Mouse (Mus musculus) C2C12 (cell line): Measurements from ENCODE around the gene Olfr2. TPM values are rescaled to one million over a fixed set of nuclear protein-coding genes. Genes with fewer than 3 reads are reported as not detected.
"Not testable (repeated sequence)": the region's sequence is repeated elsewhere in the genome, so short reads cannot be mapped to it uniquely, and the experiment has no call there.

ENCODE experiments used
- H3K27me3 ChIP-seq: one replicate; pipeline ENCODE4 v1.6.1; 2011; ENCODE audit not compliant: control insufficient read depth, insufficient read depth, insufficient read length
- H3K36me3 ChIP-seq: one replicate; pipeline ENCODE4 v1.6.1; 2011; ENCODE audit not compliant: control insufficient read depth, insufficient read depth
- H3K4me3 ChIP-seq: one replicate; pipeline ENCODE4 v1.5.1; 2011; ENCODE audit warnings: mild to moderate bottlenecking, control low read depth; ENCODE audit not compliant: poor library complexity, insufficient read depth, severe bottlenecking
- H3K79me2 ChIP-seq: one replicate; pipeline ENCODE4 v1.6.1; 2011; ENCODE audit not compliant: control insufficient read depth, insufficient read depth
- H3K79me3 ChIP-seq: one replicate; pipeline ENCODE4 v1.6.1; 2011; ENCODE audit warnings: low read depth, control low read depth
- H3ac ChIP-seq: one replicate; pipeline ENCODE3; 2011; ENCODE audit warnings: low read depth; ENCODE audit not compliant: control insufficient read depth, insufficient read length
- CEBPB ChIP-seq: IDR thresholded peaks from one replicate; pipeline ENCODE4 v1.6.1; 2011; ENCODE audit warnings: low read depth, mild to moderate bottlenecking, control low read depth, moderate library complexity
- CTCF ChIP-seq: IDR thresholded peaks from one replicate; pipeline ENCODE4 v1.5.1; 2011; ENCODE audit not compliant: control insufficient read depth, insufficient read depth, insufficient read length
- FOSL1 ChIP-seq: IDR thresholded peaks from one replicate; pipeline ENCODE4 v1.8.0; 2011; ENCODE audit warnings: mild to moderate bottlenecking, low read length; ENCODE audit not compliant: poor library complexity, insufficient read depth, severe bottlenecking
- MAX ChIP-seq: IDR thresholded peaks from one replicate; pipeline ENCODE4 v1.6.1; 2011; ENCODE audit warnings: mild to moderate bottlenecking, control low read depth
- MYOD1 ChIP-seq: IDR thresholded peaks from one replicate; pipeline ENCODE4 v1.6.1; 2011; ENCODE audit warnings: low read depth; ENCODE audit not compliant: control insufficient read depth, insufficient read length
- MYOG ChIP-seq: IDR thresholded peaks from one replicate; pipeline ENCODE4 v1.6.1; 2011; ENCODE audit not compliant: control insufficient read depth, insufficient read length; ENCODE audit errors: extremely low read depth
- USF1 ChIP-seq: IDR thresholded peaks from one replicate; pipeline ENCODE4 v1.6.1; 2011; ENCODE audit warnings: low read depth, mild to moderate bottlenecking, control low read depth, moderate library complexity
- polyA plus RNA-seq: library from polyadenylated mRNA; unstranded; fragments of >200 nt; fragmentation: generic; extraction: Trizol; gene quantifications from one replicate; pipeline ENCODE4 v1.2.1, GENCODE M21; 2012; ENCODE audit warnings: missing spikeins

The Olfr2 gene
- polyA plus RNA-seq, 1 experiment, result not detected

DNA sequence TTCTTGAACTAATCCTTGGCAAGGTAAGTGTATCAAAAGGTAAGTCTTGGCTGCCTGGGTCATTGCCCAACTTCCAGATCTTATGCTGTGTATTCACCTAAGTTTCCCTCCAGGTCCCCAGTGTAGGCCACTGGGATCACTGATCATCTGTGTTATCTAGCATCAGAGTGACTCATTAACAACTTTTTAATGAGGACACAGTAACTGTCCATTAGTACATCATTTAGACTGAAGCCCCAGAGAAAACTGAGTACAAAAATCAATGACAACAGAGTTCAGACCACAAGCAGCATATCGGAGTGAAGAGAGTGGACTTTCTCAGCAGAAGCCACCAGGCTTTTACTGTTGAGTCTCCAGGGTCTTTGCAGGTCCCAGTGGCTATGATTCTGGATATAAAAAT is 25.0 kb upstream of the Olfr2 start, which contains the start of gene Olfr713:
TSS of gene Olfr713 (plus strand) at position 301 of the 400 bp plus-strand sequence.
- no peak within 1 kb of the TSS for H3K4me3 ChIP-seq
- no peaks in the 10 kb centered on the region for H3K36me3 ChIP-seq

DNA sequence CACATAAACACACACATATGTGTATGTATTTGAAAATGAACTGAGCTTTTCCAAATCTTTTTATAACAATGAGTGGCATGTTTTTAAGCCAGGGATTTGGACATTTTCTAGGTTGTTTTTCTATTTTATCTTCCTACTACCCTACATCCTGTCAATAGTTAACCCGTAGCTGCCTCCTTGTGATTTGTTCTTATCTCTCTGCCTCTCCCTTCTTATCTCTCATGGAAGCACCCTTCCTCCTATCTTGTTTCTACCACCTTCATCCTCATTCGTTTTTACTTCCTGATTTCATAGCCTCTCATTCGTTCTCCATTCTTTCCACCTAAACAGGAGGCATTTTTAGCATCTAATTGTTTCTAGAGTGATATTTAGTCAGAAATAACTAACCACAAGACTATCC is 1.7 kb downstream of the Olfr2 start:
- Histone ChIP-seq H3K27me3 (no peaks in the 10 kb centered on the region), H3K79me3 (no peaks in the 10 kb centered on the region), H3K36me3 (no peaks in the 10 kb centered on the region), H3ac (no peak overlapping the region), H3K4me3 (no peak overlapping the region), H3K79me2 (no peaks in the 10 kb centered on the region)
- TF ChIP-seq MAX (no peak), FOSL1 (no peak), MYOG (no peak), CTCF (no peak), CEBPB (no peak), MYOD1 (no peak), USF1 (no peak)

More for the DNA sequence above, 25.0 kb upstream of the Olfr2 start, which contains the start of gene Olfr713:
- Histone ChIP-seq H3K79me2 (no peaks in the 10 kb centered on the region), H3ac (no peak within 1 kb of the TSS), H3K27me3 (no peaks in the 10 kb centered on the region), H3K79me3 (no peaks in the 10 kb centered on the region)
- no peak for TF ChIP-seq USF1
- TF ChIP-seq FOSL1, result no peak
- no peak for TF ChIP-seq MAX
- no peak for TF ChIP-seq MYOG
- no peak for TF ChIP-seq MYOD1
- no peak for TF ChIP-seq CEBPB
- TF ChIP-seq CTCF, result no peak

DNA sequence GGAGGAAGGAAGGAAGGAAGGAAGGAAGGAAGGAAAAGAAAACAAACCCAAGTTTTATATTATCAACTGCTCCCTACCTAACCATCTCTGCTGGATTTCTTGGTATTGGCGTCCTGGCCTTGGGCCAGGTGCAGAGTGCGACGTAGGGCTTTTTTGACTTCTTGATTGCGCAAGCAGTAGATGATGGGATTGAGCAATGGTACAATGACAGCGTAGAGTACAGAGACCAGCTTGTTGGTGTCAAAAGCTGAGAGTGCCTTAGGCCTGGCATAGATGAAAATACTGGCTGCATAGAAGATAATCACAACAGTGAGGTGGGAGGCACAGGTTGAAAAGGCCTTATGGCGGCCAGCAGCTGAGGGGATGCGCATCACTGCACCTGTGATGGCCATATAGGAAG is 5.1 kb downstream of the Olfr2 start:
- Histone ChIP-seq H3K79me2 (no peaks in the 10 kb centered on the region), H3K79me3 (no peaks in the 10 kb centered on the region), H3K27me3 (no peaks in the 10 kb centered on the region), H3K36me3 (no peaks in the 10 kb centered on the region), H3K4me3 (no peak overlapping the region), H3ac (no peak overlapping the region)
- TF ChIP-seq CTCF (no peak), MYOG (no peak), USF1 (no peak), CEBPB (no peak), MAX (no peak), MYOD1 (no peak), FOSL1 (no peak)

GRCm38 (mm10) chr7:106985236-106985635 is 20.6 kb downstream of the Olfr2 start:
- no peaks in the 10 kb centered on the region for H3K36me3 ChIP-seq
- H3ac ChIP-seq, result no peak overlapping the region
- no peaks in the 10 kb centered on the region for H3K79me2 ChIP-seq
- H3K79me3 ChIP-seq, result no peaks in the 10 kb centered on the region
- no peaks in the 10 kb centered on the region for H3K27me3 ChIP-seq
- TF ChIP-seq CEBPB, result no peak
- TF ChIP-seq FOSL1, result no peak
- TF ChIP-seq MYOD1, result no peak
- TF ChIP-seq CTCF, result no peak
- no peak for TF ChIP-seq USF1
- TF ChIP-seq MYOG, result no peak
- TF ChIP-seq MAX, result no peak
- H3K4me3 ChIP-seq, result no peak overlapping the region

DNA sequence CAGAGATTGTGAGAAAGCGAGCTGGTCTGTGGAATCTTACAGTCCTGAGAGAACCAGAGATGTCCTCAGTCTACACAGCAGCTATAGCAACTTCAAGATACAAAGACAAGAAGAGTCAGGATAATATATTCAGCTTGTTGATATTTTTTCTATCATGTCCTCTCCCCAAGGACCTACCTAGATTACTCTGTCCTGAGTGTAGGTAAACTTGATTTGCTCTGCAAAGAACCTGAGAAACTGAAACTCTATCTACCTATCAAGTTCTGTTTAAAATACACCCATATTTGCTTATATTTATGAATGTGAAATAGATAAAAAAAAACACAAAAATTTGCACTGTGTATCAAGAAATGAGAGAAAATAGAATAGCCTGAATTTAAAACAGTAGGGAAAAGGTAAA is 30.5 kb downstream of the Olfr2 start, which contains the start of gene Olfr711:
TSS of gene Olfr711 (minus strand) at position 101 of the 400 bp plus-strand sequence.
- no peak for TF ChIP-seq FOSL1
- TF ChIP-seq MAX, result no peak
- no peak for TF ChIP-seq MYOG
- no peak for TF ChIP-seq CTCF
- TF ChIP-seq CEBPB, result no peak
- no peak for TF ChIP-seq MYOD1
- TF ChIP-seq USF1, result no peak
- Histone ChIP-seq H3K79me2 (no peaks in the 10 kb centered on the region), H3K4me3 (no peak within 1 kb of the TSS), H3K27me3 (no peaks in the 10 kb centered on the region), H3ac (no peak within 1 kb of the TSS), H3K79me3 (no peaks in the 10 kb centered on the region), H3K36me3 (no peaks in the 10 kb centered on the region)

- not testable (repeated sequence) for H3ac ChIP-seq, H3K79me3 ChIP-seq, H3K4me3 ChIP-seq, H3K79me2 ChIP-seq, H3K36me3 ChIP-seq, H3K27me3 ChIP-seq
These were observed 38.4 kb downstream of the Olfr2 start for GRCm38 (mm10) chr7:106967503-106967902.
